Mouse (Mus musculus) erythroblast, embryonic 14.5 days (primary cell): ENCODE measurements around the gene Rragd.
"Not testable (repeated sequence)": the region's sequence is repeated elsewhere in the genome, so short reads cannot be mapped to it uniquely, and the experiment has no call there.

Experiments
- GATA1 ChIP-seq: IDR thresholded peaks from 2 replicates; pipeline ENCODE4 v1.6.1; 2012; ENCODE audit warnings: low read length, inconsistent platforms, mixed read lengths
- TAL1 ChIP-seq: IDR thresholded peaks from 3 replicates; pipeline ENCODE4 v1.6.1; 2012; ENCODE audit warnings: low read length, inconsistent platforms, mixed read lengths

- TF ChIP-seq GATA1, TAL1: not testable (repeated sequence)
These were observed 18.2 kb upstream of the Rragd start for GRCm38 (mm10) chr4:32964619-32965018.
